Mouse (Mus musculus) lung, postnatal 4 days (tissue): ENCODE data around the gene Uncx.

Source experiments
- DNase-seq, 2 experiments: peaks; one replicate each; pipeline ENCODE4 v3.0.0; 2021

Gene Uncx

GRCm38 (mm10) chr5:139543214-139543613 is at the start of gene Uncx:
TSS of gene Uncx (plus strand) at chr5:139543494.
- no peak for DNase-seq

GRCm38 (mm10) chr5:139493690-139494089 is 49.6 kb upstream of the Uncx start:
- DNase-seq, result no peak

GRCm38 (mm10) chr5:139495019-139495669 is 48.1 kb upstream of the Uncx start:
- DNase-seq, result peak in 1 of 2 experiments; percentile 10

GRCm38 (mm10) chr5:139496939-139497338 is 46.4 kb upstream of the Uncx start:
- DNase-seq, result no peak

GRCm38 (mm10) chr5:139498791-139499190 is 44.5 kb upstream of the Uncx start:
- no peak for DNase-seq

GRCm38 (mm10) chr5:139502281-139502680 is 41.0 kb upstream of the Uncx start:
- DNase-seq, result no peak

GRCm38 (mm10) chr5:139505073-139505606 is 38.2 kb upstream of the Uncx start:
- peak; percentile 78 to 86 for DNase-seq

- no peak for DNase-seq
Observed at GRCm38 (mm10) chr5:139506207-139506606, 37.1 kb upstream of the Uncx start.

- DNase-seq, result peak in 1 of 2 experiments; percentile 14
Observed at GRCm38 (mm10) chr5:139510682-139511366, 32.5 kb upstream of the Uncx start.

GRCm38 (mm10) chr5:139512201-139512600 is 31.1 kb upstream of the Uncx start:
- no peak for DNase-seq

GRCm38 (mm10) chr5:139516281-139516680 is 27.0 kb upstream of the Uncx start:
- no peak for DNase-seq

GRCm38 (mm10) chr5:139520069-139520834 is 23.0 kb upstream of the Uncx start:
- no peak for DNase-seq

- DNase-seq, result no peak
Observed at GRCm38 (mm10) chr5:139521987-139522386, 21.3 kb upstream of the Uncx start.

- DNase-seq, result no peak
Observed at GRCm38 (mm10) chr5:139528851-139529250, 14.4 kb upstream of the Uncx start.

- no peak for DNase-seq
Observed at GRCm38 (mm10) chr5:139535386-139535919, 7.8 kb upstream of the Uncx start.

GRCm38 (mm10) chr5:139536211-139536910 is 6.9 kb upstream of the Uncx start:
- DNase-seq, result peak; percentile 69 to 82

GRCm38 (mm10) chr5:139536911-139537738 is 6.2 kb upstream of the Uncx start:
- DNase-seq, result no peak

- no peak for DNase-seq
Observed at GRCm38 (mm10) chr5:139537739-139538135, 5.6 kb upstream of the Uncx start.

GRCm38 (mm10) chr5:139541151-139542042 is 1.9 kb upstream of the Uncx start:
- DNase-seq, result no peak

GRCm38 (mm10) chr5:139542043-139542365 is 1.3 kb upstream of the Uncx start:
- no peak for DNase-seq

GRCm38 (mm10) chr5:139542556-139542955 is 738 bp upstream of the Uncx start:
- no peak for DNase-seq
